Mouse (Mus musculus) bone marrow, adult 2 months (tissue): ENCODE data around the gene Tshz2. TPM values are rescaled to one million over a fixed set of nuclear protein-coding genes. Genes with fewer than 3 reads are reported as not detected.

Experiments used
- H3K27ac ChIP-seq: fragments of 200-500 bp; 2 replicates; pipeline ENCODE4 v1.5.1; 2012; ENCODE audit warnings: low read depth, mild to moderate bottlenecking, control low read depth, inconsistent platforms, low read length; ENCODE audit not compliant: control insufficient read depth, poor library complexity, insufficient read depth
- H3K4me1 ChIP-seq: fragments of 200-500 bp; 2 replicates; pipeline ENCODE4 v1.6.1; 2011; ENCODE audit warnings: low read length; ENCODE audit not compliant: control insufficient read depth, insufficient read depth
- H3K4me3 ChIP-seq: fragments of 200-500 bp; replicated peaks from 2 replicates; pipeline ENCODE3; 2011; ENCODE audit warnings: mild to moderate bottlenecking, low read depth, low read length, control low read depth; ENCODE audit not compliant: control insufficient read depth
- CTCF ChIP-seq: fragments of 200-500 bp; IDR thresholded peaks from 2 replicates; pipeline ENCODE4 v1.5.1; 2011; ENCODE audit warnings: low read length, control low read depth; ENCODE audit not compliant: control insufficient read depth, insufficient read depth
- POLR2A ChIP-seq: fragments of 200-500 bp; IDR thresholded peaks from 2 replicates; pipeline ENCODE4 v1.6.1; 2011; ENCODE audit warnings: low read depth, mild to moderate bottlenecking, control low read depth, low read length, borderline replicate concordance; ENCODE audit not compliant: control insufficient read depth
- WGBS: fragments of 180-500 bp; shearing (Covaris S2); methylation state at CpG from one replicate; pipeline ENCODE4 v1.1.7; 2018; 5-methylcytosine and 5-hydroxymethylcytosine counted together
- polyA plus RNA-seq: library from polyadenylated mRNA; stranded (reverse); fragments of >200 nt; gene quantifications from 2 replicates; pipeline ENCODE4 v1.2.4, GENCODE M21; 2011; ENCODE audit warnings: low replicate concordance; ENCODE audit not compliant: missing spikeins, insufficient read depth, insufficient read length

Gene Tshz2
- polyA plus RNA-seq, 1 experiment = 1.4 TPM

DNA sequence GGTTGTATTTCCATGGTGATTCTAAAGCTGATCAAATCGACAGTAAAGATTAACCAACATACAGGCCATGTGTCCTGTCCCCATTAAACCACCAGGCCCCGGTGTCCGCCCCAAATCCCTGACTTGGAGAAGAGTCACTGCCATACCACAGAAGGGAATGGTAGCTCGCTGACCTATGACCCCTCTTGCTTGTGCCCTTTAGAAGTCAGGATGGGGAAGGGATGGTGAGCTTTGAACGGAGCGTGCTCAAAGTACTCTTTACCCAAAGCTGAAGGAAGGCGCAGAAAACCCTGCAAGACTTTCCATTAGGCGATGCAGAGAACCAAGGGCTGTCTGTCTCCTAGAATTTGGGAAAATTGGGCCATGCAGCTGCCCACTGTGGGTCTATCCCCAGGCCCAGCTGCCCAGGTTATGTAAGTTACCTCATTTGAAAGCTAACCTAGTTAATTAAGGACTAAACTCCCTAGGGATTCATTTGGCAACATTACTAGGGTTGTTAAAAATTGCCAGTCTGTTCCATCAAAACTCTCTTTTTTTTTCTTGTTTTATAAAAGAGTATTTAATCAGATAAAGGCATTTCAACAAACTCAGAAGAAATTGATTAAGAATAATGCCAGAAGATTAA lies 238.7 kb downstream of the Tshz2 start:
- Histone ChIP-seq H3K27ac (no peak overlapping the region), H3K4me1 (no peaks in the 10 kb centered on the region; the same call in 1 of the 2 replicates), H3K4me3 (no peak overlapping the region)
- WGBS = 82% methylated on average over 8 of the region's 8 CpGs
- no peak for TF ChIP-seq POLR2A
- TF ChIP-seq CTCF = no peak

DNA sequence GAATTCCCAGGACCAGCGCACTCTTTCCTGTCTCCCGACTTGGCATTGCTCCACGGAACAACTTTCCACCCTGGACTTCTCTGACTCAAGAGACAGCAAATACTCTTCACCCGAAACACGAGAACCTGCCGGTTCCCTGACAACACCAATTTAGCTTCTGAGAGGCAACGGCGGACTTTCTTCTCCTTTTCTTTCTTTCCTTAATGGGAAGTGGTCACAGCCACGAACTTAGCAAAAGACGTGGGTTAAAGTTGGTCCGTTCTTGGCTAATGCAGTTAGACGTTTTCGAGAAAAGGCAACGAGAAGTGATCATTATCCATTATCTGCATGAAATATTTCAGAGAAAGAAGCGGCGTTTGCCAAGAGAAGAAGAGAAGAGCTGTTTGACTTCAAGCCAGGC lies 240.6 kb downstream of the Tshz2 start:
- H3K27ac ChIP-seq = no peak overlapping the region
- WGBS = 17% methylated on average over 16 of the region's 16 CpGs
- TF ChIP-seq CTCF (no peak), POLR2A (no peak)
- no peaks in the 10 kb centered on the region; the same call in 1 of the 2 replicates for H3K4me1 ChIP-seq
- H3K4me3 ChIP-seq = no peak overlapping the region

DNA sequence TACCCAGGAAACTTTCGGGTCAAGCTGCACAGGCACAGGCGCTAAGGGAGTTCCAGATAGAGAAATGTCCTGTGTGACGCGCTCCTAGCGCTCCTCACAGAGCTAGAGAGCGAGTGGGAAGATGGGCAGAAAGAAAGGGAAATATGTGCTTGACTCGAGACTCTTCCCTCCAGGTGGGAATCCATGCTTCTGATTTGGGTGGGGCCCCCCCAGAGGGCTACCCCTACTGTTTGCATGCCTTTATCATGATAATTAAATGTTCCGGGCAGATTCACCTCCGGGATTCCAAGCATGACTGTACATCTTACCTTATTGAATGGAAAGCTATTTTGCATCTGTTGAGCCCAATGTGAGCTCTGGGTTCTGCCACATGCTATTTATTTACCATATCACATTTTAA lies 255.1 kb downstream of the Tshz2 start:
- no peak overlapping the region for H3K27ac ChIP-seq
- no peak overlapping the region for H3K4me3 ChIP-seq
- 76% methylated on average over 9 of the region's 9 CpGs for WGBS

DNA sequence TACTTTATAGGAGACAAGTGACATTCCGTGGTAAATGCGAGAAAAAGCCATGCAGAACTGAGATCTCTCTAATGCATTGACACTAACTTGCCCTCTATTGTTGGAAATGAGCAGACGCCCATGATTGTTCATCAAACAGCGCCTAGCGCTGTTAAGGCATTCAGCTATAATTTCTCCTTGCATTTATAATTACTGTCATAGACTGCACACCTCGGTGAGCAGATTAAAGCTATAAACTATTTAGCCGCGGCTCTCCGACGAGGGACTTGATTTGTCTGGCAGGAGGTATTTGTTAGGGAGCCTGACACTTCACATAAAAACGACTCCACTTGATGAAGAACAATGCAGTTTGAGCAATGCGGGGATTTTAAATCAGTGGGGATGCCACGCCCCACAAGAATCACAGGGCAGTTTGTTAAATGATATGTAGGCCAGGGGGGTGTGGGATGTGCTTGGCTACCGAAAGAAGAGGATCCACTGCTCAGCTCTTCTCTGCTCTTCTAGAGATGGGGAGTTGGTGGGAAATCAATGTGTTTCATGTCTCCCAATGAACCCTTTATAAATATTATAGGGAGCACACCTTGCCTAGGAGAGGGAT lies 259.7 kb downstream of the Tshz2 start:
- 80% methylated on average over 14 of the region's 14 CpGs for WGBS
- H3K27ac ChIP-seq = no peak overlapping the region
- no peak overlapping the region for H3K4me3 ChIP-seq
- TF ChIP-seq CTCF = no peak
- TF ChIP-seq POLR2A = no peak
- H3K4me1 ChIP-seq = no peaks in the 10 kb centered on the region

More for the DNA sequence above, 255.1 kb downstream of the Tshz2 start:
- TF ChIP-seq CTCF (no peak), POLR2A (no peak)
- no peaks in the 10 kb centered on the region for H3K4me1 ChIP-seq

DNA sequence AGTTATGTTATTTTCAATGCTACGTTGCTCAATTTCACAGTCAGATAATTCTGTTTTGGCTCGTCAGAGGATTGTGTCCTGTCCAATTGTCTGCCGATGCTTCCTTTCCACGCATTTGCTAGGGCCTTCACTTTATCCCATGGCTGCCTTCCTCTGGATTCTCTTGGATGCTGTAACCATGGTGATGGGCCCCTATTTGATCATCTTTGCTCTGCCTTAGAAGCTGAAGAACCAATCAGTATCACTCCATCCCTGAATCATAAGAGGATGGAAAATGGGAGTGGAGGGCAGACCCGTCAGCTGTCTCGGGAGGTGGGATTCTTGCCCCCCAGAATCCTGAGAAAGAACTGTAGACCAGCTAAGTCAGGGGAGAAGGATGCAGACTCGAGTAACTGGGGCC lies 270.1 kb downstream of the Tshz2 start:
- Histone ChIP-seq H3K4me1 (no peaks in the 10 kb centered on the region), H3K4me3 (no peak overlapping the region), H3K27ac (no peak overlapping the region)
- 79% methylated on average over 7 of the region's 7 CpGs for WGBS
- TF ChIP-seq POLR2A = no peak
- no peak for TF ChIP-seq CTCF

DNA sequence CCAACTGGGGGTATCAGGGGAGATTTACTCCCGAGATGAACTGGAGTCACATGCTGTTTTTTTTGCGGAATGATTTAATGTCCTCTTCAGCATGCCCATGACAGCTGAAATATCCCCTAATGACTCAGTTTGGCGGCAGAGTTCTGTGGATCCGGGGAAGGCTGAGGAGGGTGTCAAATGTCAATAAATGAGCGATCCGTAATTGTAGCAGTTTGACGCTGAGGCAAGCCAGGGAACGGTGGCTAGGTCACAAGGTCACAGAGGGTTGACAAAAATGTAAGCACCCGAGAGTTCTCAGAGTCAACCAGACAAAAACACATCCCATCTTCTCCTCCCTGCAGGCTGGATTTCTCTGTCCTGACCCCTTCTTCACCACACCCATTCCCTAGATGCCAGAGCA lies 273.6 kb downstream of the Tshz2 start:
- WGBS = 27% methylated on average over 9 of the region's 9 CpGs

DNA sequence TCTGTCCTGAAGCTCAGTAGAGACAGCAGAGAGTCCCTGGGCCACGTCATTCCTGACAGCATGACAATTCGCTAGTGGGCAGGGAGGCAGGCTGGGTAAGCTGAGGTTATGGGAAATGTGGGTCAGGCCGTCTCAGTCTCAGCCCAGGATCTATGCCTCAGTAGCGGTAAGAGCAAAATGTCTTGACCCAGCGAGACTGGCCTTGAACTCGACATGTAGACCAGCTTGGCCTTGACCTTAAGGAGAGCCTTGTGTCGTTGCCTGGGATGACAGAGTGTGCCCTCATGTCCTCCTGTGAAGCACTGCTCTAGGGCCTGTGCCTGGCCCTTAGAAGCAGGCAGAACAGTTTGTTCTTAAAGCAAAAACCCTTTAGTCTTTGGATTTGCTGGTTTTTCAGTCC lies 275.2 kb downstream of the Tshz2 start:
- Histone ChIP-seq H3K4me1 (no peaks in the 10 kb centered on the region), H3K27ac (no peak overlapping the region), H3K4me3 (no peak overlapping the region)
- TF ChIP-seq POLR2A = no peak
- TF ChIP-seq CTCF = no peak
- whole genome bisulfite sequencing = 71% methylated on average over 7 of the region's 7 CpGs

More for the DNA sequence above, 273.6 kb downstream of the Tshz2 start:
- Histone ChIP-seq H3K4me3 (no peak overlapping the region), H3K4me1 (no peaks in the 10 kb centered on the region), H3K27ac (no peak overlapping the region)
- TF ChIP-seq POLR2A (no peak), CTCF (no peak)

DNA sequence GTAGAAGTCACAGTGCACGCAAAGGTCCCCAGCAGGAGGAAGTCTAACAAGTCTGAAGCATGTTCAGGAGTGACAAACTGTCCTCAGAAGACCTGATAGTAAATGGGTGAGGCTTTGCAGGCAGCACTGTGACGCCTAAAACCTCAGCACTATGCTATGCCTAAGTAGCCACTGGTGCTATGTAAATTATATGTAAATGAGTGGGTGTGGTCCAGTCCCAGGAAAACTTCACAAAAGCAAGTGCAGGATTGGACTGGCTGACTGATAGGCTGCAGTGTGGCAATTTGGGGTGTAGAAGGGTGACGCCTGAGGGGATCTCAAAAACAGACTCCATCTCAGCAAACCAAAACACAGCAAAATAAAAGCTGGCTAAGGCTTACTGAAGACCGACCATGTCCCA lies 277.8 kb downstream of the Tshz2 start:
- TF ChIP-seq POLR2A = no peak
- no peak for TF ChIP-seq CTCF
- Histone ChIP-seq H3K4me1 (no peaks in the 10 kb centered on the region), H3K4me3 (no peak overlapping the region), H3K27ac (no peak overlapping the region)
- WGBS = 68% methylated on average over 4 of the region's 4 CpGs
